Mouse (Mus musculus): ENCODE measurements at regions not wholly inside any gene's neighbourhood (a gene's known extent, or its start where the extent isn't known, plus 50 kb on each side); places are given as distances from the start of the nearest gene placed in this dataset.

- no peak for DNase-seq (ENCODE audit: low spot score)
These were observed 201.2 kb upstream of the Klf14 start for GRCm38 (mm10) chr6:31159935-31160670.

GRCm38 (mm10) chr6:31161445-31162340 is 202.8 kb upstream of the Klf14 start:
- DNase-seq (ENCODE audit: low spot score) = no peak

- no peak for DNase-seq (ENCODE audit: low spot score)
These were observed 206.1 kb upstream of the Klf14 start for GRCm38 (mm10) chr6:31165011-31165410.

GRCm38 (mm10) chr6:31166347-31166746 is 207.5 kb upstream of the Klf14 start:
- DNase-seq (ENCODE audit: low spot score) = no peak

GRCm38 (mm10) chr6:31167732-31168131 is 208.9 kb upstream of the Klf14 start:
- no peak for DNase-seq (ENCODE audit: low spot score)

GRCm38 (mm10) chr6:31168730-31169129 is 209.9 kb upstream of the Klf14 start:
- DNase-seq (ENCODE audit: low spot score) = no peak

- no peak for DNase-seq (ENCODE audit: low spot score)
These were observed 210.5 kb upstream of the Klf14 start for GRCm38 (mm10) chr6:31169343-31169742.

- DNase-seq (ENCODE audit: low spot score) = no peak
These were observed 211.2 kb upstream of the Klf14 start for GRCm38 (mm10) chr6:31169868-31170600.

- DNase-seq (ENCODE audit: low spot score) = no peak
These were observed 213.1 kb upstream of the Klf14 start for GRCm38 (mm10) chr6:31171831-31172569.

- no peak for DNase-seq (ENCODE audit: low spot score)
These were observed 216.9 kb upstream of the Klf14 start for GRCm38 (mm10) chr6:31175769-31176168.

GRCm38 (mm10) chr6:31176368-31176767 is 217.5 kb upstream of the Klf14 start:
- DNase-seq (ENCODE audit: low spot score) = no peak

GRCm38 (mm10) chr6:31176831-31177230 is 218.0 kb upstream of the Klf14 start:
- no peak for DNase-seq (ENCODE audit: low spot score)

GRCm38 (mm10) chr6:31178201-31178880 is 219.5 kb upstream of the Klf14 start:
- no peak for DNase-seq (ENCODE audit: low spot score)

- DNase-seq (ENCODE audit: low spot score) = no peak
These were observed 216.3 kb upstream of the Mkln1 start for GRCm38 (mm10) chr6:31182284-31182683.

- DNase-seq (ENCODE audit: low spot score) = no peak
These were observed 215.4 kb upstream of the Mkln1 start for GRCm38 (mm10) chr6:31183127-31183526.

GRCm38 (mm10) chr6:31184554-31184953 is 214.0 kb upstream of the Mkln1 start:
- DNase-seq (ENCODE audit: low spot score) = no peak

GRCm38 (mm10) chr6:31185151-31185550 is 213.4 kb upstream of the Mkln1 start:
- no peak for DNase-seq (ENCODE audit: low spot score)

GRCm38 (mm10) chr6:31188066-31188465 is 210.5 kb upstream of the Mkln1 start:
- no peak for DNase-seq (ENCODE audit: low spot score)

GRCm38 (mm10) chr6:31189060-31189459 is 209.5 kb upstream of the Mkln1 start:
- no peak for DNase-seq (ENCODE audit: low spot score)

GRCm38 (mm10) chr6:31190070-31190469 is 208.5 kb upstream of the Mkln1 start:
- no peak for DNase-seq (ENCODE audit: low spot score)

Data from layer of hippocampus, adult 11-12 months (tissue).